Mouse (Mus musculus) myocyte (in vitro differentiated cells): ENCODE measurements at regions not wholly inside any gene's neighbourhood (a gene's known extent, or its start where the extent isn't known, plus 50 kb on each side); places are given as distances from the start of the nearest gene placed in this dataset.
"Not testable (repeated sequence)": the region's sequence is repeated elsewhere in the genome, so short reads cannot be mapped to it uniquely, and the experiment has no call there.

Source experiments
- H3K27me3 ChIP-seq: one replicate; pipeline ENCODE4 v1.6.1; 2011; ENCODE audit not compliant: control insufficient read depth, insufficient read depth, insufficient read length
- H3K36me3 ChIP-seq: one replicate; pipeline ENCODE4 v1.6.1; 2011; ENCODE audit not compliant: control insufficient read depth, insufficient read depth
- H3K4me2 ChIP-seq: one replicate; pipeline ENCODE4 v1.6.1; 2011; ENCODE audit warnings: low read depth, control low read depth
- H3K4me3 ChIP-seq: one replicate; pipeline ENCODE4 v1.5.1; 2011; ENCODE audit warnings: mild to moderate bottlenecking, control low read depth, moderate library complexity
- H3K79me2 ChIP-seq: one replicate; pipeline ENCODE4 v1.6.1; 2011; ENCODE audit not compliant: control insufficient read depth, insufficient read depth
- H3ac ChIP-seq: one replicate; pipeline ENCODE4 v1.6.1; 2011; ENCODE audit not compliant: control insufficient read depth, insufficient read length
- CEBPB ChIP-seq: IDR thresholded peaks from 2 replicates; pipeline ENCODE4 v1.6.1; 2011; ENCODE audit warnings: mild to moderate bottlenecking, moderate library complexity; ENCODE audit not compliant: poor library complexity, insufficient read depth, severe bottlenecking
- E2F4 ChIP-seq: IDR thresholded peaks from one replicate; pipeline ENCODE4 v1.6.1; 2011; ENCODE audit warnings: mild to moderate bottlenecking, control low read depth, moderate library complexity; ENCODE audit not compliant: insufficient read depth
- MAX ChIP-seq: IDR thresholded peaks from one replicate; pipeline ENCODE4 v1.6.1; 2011; ENCODE audit warnings: low read depth, mild to moderate bottlenecking, control low read depth
- MYOD1 ChIP-seq, 3 experiments: IDR thresholded peaks; one replicate each; pipeline ENCODE4 v1.6.1; 2011; ENCODE audit warnings: control low read depth in 2 of 3, low read depth in 2 of 3, mild to moderate bottlenecking in 2 of 3, moderate library complexity in 1 of 3; ENCODE audit not compliant: insufficient read length in 2 of 3, control insufficient read depth in 1 of 3
- MYOG ChIP-seq, 3 experiments: IDR thresholded peaks; one replicate each; pipeline ENCODE4 v1.6.1; 2011; ENCODE audit warnings: control low read depth in 2 of 3, low read depth in 2 of 3, mild to moderate bottlenecking in 2 of 3; ENCODE audit not compliant: insufficient read length in 2 of 3, control insufficient read depth in 1 of 3, insufficient read depth in 1 of 3
- POLR2A ChIP-seq: IDR thresholded peaks from one replicate; pipeline ENCODE4 v1.6.1; 2011; ENCODE audit warnings: low read depth, mild to moderate bottlenecking, control low read depth, moderate library complexity; ENCODE audit not compliant: insufficient read length
- POLR2AphosphoS2 ChIP-seq: IDR thresholded peaks from one replicate; pipeline ENCODE4 v1.6.1; 2011; ENCODE audit warnings: low read depth, control low read depth; ENCODE audit not compliant: insufficient read length
- REST ChIP-seq: IDR thresholded peaks from one replicate; pipeline ENCODE4 v1.6.1; 2011; ENCODE audit warnings: mild to moderate bottlenecking, control low read depth, moderate library complexity; ENCODE audit not compliant: insufficient read depth, insufficient read length
- SRF ChIP-seq: IDR thresholded peaks from one replicate; pipeline ENCODE4 v1.6.1; 2011; ENCODE audit warnings: low read depth; ENCODE audit not compliant: control insufficient read depth, insufficient read length
- TCF12 ChIP-seq: IDR thresholded peaks from one replicate; pipeline ENCODE4 v1.6.1; 2011; ENCODE audit warnings: mild to moderate bottlenecking, control low read depth; ENCODE audit not compliant: poor library complexity, insufficient read depth, severe bottlenecking
- TCF3 ChIP-seq: IDR thresholded peaks from one replicate; pipeline ENCODE4 v1.6.1; 2011; ENCODE audit warnings: low read depth, control low read depth; ENCODE audit not compliant: insufficient read length
- USF1 ChIP-seq: IDR thresholded peaks from one replicate; pipeline ENCODE4 v1.6.1; 2011; ENCODE audit warnings: low read depth, mild to moderate bottlenecking, control low read depth, moderate library complexity

GRCm38 (mm10) chr6:12827745-12828144 is 78.5 kb upstream of the Thsd7a start:
- Histone ChIP-seq H3K4me2 (no peak overlapping the region), H3K79me2 (no peaks in the 10 kb centered on the region), H3K4me3 (no peak overlapping the region), H3ac (no peak overlapping the region), H3K27me3 (no peaks in the 10 kb centered on the region), H3K36me3 (no peaks in the 10 kb centered on the region)
- TF ChIP-seq MYOD1 (IDR thresholded peaks at IDR 0.05; ENCODE audit: control insufficient read depth in 1 of 3, insufficient read length in 2 of 3, low read depth in 2 of 3) (peak in 1 of 3 experiments; percentile 29), E2F4 (no peak)

- no peak for TF ChIP-seq E2F4
- TF ChIP-seq POLR2AphosphoS2: no peak
- TF ChIP-seq MYOG (IDR thresholded peaks at IDR 0.05; ENCODE audit: control insufficient read depth in 1 of 3, insufficient read depth in 1 of 3, insufficient read length in 2 of 3, low read depth in 2 of 3): no peak
- TF ChIP-seq MYOD1 (IDR thresholded peaks at IDR 0.05; ENCODE audit: control insufficient read depth in 1 of 3, insufficient read length in 2 of 3, low read depth in 2 of 3): no peak
- TF ChIP-seq TCF3: no peak
- TF ChIP-seq REST: no peak
- no peak for TF ChIP-seq TCF12
- no peak for TF ChIP-seq POLR2A
- TF ChIP-seq SRF: no peak
- TF ChIP-seq USF1: no peak
- no peak for TF ChIP-seq MAX
- no peak for TF ChIP-seq CEBPB
- no peaks in the 10 kb centered on the region for H3K79me2 ChIP-seq
- H3K4me2 ChIP-seq: no peak overlapping the region
- H3ac ChIP-seq: no peak overlapping the region
- H3K4me3 ChIP-seq: no peak overlapping the region
- no peaks in the 10 kb centered on the region for H3K27me3 ChIP-seq
- H3K36me3 ChIP-seq: no peaks in the 10 kb centered on the region
These were observed 66.0 kb upstream of the Thsd7a start for GRCm38 (mm10) chr6:12814972-12815770.

GRCm38 (mm10) chr6:12813781-12814180 is 64.6 kb upstream of the Thsd7a start:
- H3ac ChIP-seq, H3K36me3 ChIP-seq, H3K4me2 ChIP-seq, H3K27me3 ChIP-seq, H3K4me3 ChIP-seq, H3K79me2 ChIP-seq: not testable (repeated sequence)
- peak; percentile 2; the same call in 1 of the 2 replicates for TF ChIP-seq CEBPB
- TF ChIP-seq MYOD1 (IDR thresholded peaks at IDR 0.05; ENCODE audit: control insufficient read depth in 1 of 3, insufficient read length in 2 of 3, low read depth in 2 of 3): peak in 1 of 3 experiments; percentile 41

- Histone ChIP-seq H3K4me2 (no peak overlapping the region), H3K36me3 (no peaks in the 10 kb centered on the region), H3K27me3 (no peaks in the 10 kb centered on the region), H3ac (no peak overlapping the region), H3K79me2 (no peaks in the 10 kb centered on the region), H3K4me3 (no peak overlapping the region)
- peak; percentile 82 for TF ChIP-seq CEBPB
- TF ChIP-seq SRF: no peak
These were observed 63.3 kb upstream of the Thsd7a start for GRCm38 (mm10) chr6:12812467-12812866.

- Histone ChIP-seq H3K36me3 (no peaks in the 10 kb centered on the region), H3K79me2 (no peaks in the 10 kb centered on the region), H3K4me3 (no peak overlapping the region), H3K4me2 (no peak overlapping the region), H3ac (no peak overlapping the region), H3K27me3 (no peaks in the 10 kb centered on the region)
- TF ChIP-seq E2F4: no peak
- TF ChIP-seq MYOD1 (IDR thresholded peaks at IDR 0.05; ENCODE audit: control insufficient read depth in 1 of 3, insufficient read length in 2 of 3, low read depth in 2 of 3): no peak
- no peak for TF ChIP-seq MAX
- TF ChIP-seq MYOG (IDR thresholded peaks at IDR 0.05; ENCODE audit: control insufficient read depth in 1 of 3, insufficient read depth in 1 of 3, insufficient read length in 2 of 3, low read depth in 2 of 3): no peak
- no peak for TF ChIP-seq POLR2AphosphoS2
- no peak for TF ChIP-seq REST
- no peak for TF ChIP-seq USF1
- no peak for TF ChIP-seq SRF
- no peak for TF ChIP-seq POLR2A
- TF ChIP-seq CEBPB: no peak
- TF ChIP-seq TCF3: no peak
- TF ChIP-seq TCF12: no peak
These were observed 62.8 kb upstream of the Thsd7a start for GRCm38 (mm10) chr6:12812036-12812435.
